Mouse (Mus musculus) activated CD4-positive, CD25-positive, alpha-beta regulatory T cell, adult 9 weeks (primary cell): ENCODE results near the gene Atp6v0b. TPM values are rescaled to one million over a fixed set of nuclear protein-coding genes. Genes with fewer than 3 reads are reported as not detected.

ENCODE experiments used
- polyA plus RNA-seq: library from polyadenylated mRNA; unstranded; fragments of 100-300 nt; shearing (Covaris generic); gene quantifications from one replicate; pipeline ENCODE4 v1.2.1, GENCODE M21; 2017

Gene Atp6v0b
- polyA plus RNA-seq: 154 TPM

GRCm38 (mm10) chr4:117887133-117887532, at the start of gene Atp6v0b:
TSS of gene Atp6v0b (minus strand) at chr4:117887333.

GRCm38 (mm10) chr4:117929391-117929881, 42.3 kb upstream of the Atp6v0b start, which contains the start of gene Artn:
TSS of gene Artn (minus strand) at chr4:117929763.

GRCm38 (mm10) chr4:117914591-117915442, 27.7 kb upstream of the Atp6v0b start, which contains the start of gene Ipo13:
TSS of gene Ipo13 (minus strand) at chr4:117914999.

DNA sequence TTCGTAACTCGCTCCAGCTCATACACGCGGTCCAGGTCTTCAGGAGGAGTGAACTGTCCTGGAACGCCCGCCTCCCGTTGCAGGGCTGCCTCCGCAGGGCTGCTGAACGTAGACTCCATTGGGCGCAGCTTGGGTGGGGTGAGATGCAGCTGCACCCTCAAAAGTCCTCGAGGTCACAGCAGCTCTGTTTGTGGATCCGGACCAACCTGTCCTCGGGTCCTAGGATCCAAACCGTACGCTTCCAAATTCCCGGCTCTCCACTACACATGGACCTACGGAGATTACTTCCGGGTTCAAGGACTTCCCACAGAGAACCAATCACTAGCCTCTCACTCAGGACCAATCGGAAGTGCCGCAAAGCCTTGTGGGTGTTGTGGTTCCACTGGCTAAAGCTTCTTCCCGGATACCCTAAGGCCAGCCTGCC, 4.6 kb upstream of the Atp6v0b start, which contains the start of gene Dph2:
Dph2 (minus strand) TSS at position 295 of the 424 bp plus-strand sequence.

DNA sequence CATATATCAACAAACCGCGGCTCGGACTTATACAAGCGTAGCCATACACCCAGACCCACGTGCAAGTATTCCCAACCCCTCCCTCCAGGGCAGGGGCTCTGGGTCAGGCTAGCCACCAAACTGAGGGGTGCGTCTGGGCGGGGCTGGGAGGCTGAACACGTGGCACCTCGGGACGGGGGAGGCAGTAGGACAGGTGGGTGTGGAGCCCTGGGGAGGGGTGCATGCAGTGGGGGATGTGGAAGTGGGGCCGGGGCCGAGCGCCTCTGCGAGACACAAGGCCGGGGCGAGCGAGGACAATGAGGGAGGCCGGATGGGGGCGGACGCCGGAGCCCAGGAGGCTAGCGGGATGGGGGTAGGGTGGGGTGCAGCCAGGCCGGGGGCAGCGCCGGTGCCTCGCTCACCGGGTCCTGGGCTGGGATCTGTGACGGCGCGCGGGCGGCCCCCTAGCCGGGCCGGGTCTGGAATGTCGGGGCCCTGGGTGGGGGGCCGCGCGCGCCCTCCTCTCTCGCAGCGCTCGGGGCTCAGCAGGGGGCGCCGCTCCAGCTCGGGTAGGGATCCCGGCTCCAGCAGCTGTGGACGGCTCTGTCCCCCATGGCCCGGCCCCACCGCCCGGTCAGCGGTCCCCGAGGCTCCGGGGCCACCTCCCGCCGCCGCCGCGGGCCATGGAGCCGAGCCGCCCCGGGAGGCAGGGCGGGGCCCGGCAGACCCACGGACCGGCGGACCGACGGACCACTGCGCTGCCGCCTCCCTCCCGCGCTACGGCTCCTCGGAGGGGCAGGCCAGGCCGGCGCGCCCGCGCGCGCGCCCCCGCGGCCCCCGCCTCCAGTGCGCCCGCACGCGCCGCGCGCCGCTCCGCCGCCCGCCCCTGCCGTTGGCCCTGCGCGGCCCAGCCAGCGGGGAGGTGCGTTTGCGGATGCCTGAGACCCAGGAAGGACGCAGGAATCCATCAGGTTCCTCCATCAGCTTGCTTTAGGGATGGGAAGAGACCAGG, 4.1 kb downstream of the Atp6v0b start, which contains the start of gene B4galt2:
B4galt2 (minus strand) TSS at position 787 of the 991 bp plus-strand sequence.

GRCm38 (mm10) chr4:117872471-117872886, 14.7 kb downstream of the Atp6v0b start, which contains the start of gene Ccdc24:
TSS of gene Ccdc24 (minus strand) at chr4:117872557.

DNA sequence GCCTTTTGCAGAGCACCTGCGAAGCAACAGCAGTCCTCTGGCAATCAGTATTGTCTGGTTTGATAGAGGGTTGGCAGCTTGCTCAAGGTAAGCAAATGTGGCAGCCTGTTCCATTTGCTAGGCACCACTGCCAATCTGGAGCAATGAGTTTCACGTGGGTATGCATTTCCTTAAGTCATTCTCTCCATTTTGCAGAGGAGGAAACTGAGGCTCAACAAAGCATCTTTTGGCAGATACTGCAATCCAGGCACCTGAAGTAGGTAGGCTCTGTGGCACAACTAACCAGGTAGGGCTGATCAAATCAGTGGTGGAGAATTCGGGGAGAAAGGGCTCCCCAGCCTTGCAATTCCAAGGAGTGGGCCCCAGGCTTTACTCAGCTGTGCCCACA, 52.7 kb downstream of the Atp6v0b start, which contains the start of gene Slc6a9:
Slc6a9 (plus strand) TSS at position 50 of the 388 bp plus-strand sequence.

Other genes starting within 250 kb of the Atp6v0b start
- 44.6 TPM for gene Dmap1, start 205.1 kb downstream of the Atp6v0b start, polyA plus RNA-seq
- gene Gm12845, start 162.9 kb downstream of the Atp6v0b start, polyA plus RNA-seq: not detected
- gene Klf17, start 121.7 kb downstream of the Atp6v0b start, polyA plus RNA-seq: not detected
- gene Slc6a9, start 52.8 kb downstream of the Atp6v0b start, polyA plus RNA-seq: 0.53 TPM
- gene Ccdc24, start 14.8 kb downstream of the Atp6v0b start, polyA plus RNA-seq: not detected
- not detected for gene B4galt2, start 3.8 kb downstream of the Atp6v0b start, polyA plus RNA-seq
- 38.2 TPM for gene Dph2, start 4.7 kb upstream of the Atp6v0b start, polyA plus RNA-seq
- gene Ipo13, start 27.7 kb upstream of the Atp6v0b start, polyA plus RNA-seq: 42.2 TPM
- not detected for gene Artn, start 42.4 kb upstream of the Atp6v0b start, polyA plus RNA-seq
- 1.0 TPM for gene St3gal3, start 247.6 kb upstream of the Atp6v0b start, polyA plus RNA-seq